Mouse (Mus musculus) heart, adult 8-10 months (tissue): Measurements from ENCODE around the gene Ostf1. TPM values are rescaled to one million over a fixed set of nuclear protein-coding genes. Genes with fewer than 3 reads are reported as not detected.

ENCODE experiments used
- DNase-seq: peaks from one replicate; pipeline ENCODE4 v3.0.0; 2022; ENCODE audit warnings: low spot score
- total RNA-seq, 4 experiments: library from RNA; stranded (reverse); gene quantifications; 2 replicates each; pipeline ENCODE4 v1.2.4; 2022

Gene Ostf1
- 10 to 100 TPM; 30.6 to 37.0 (median 33.3) TPM for total RNA-seq

GRCm38 (mm10) chr19:18631644-18632219, at the start of gene Ostf1, which contains the start of gene Nmrk1:
Gene Ostf1, minus strand, starts transcription at chr19:18631823.
Gene Nmrk1, plus strand, starts transcription at chr19:18631950.
- DNase-seq, result peak; percentile 98

GRCm38 (mm10) chr19:18673116-18673515, 41.5 kb upstream of the Ostf1 start:
- no peak for DNase-seq

- no peak for DNase-seq
Measured at GRCm38 (mm10) chr19:18672498-18672897, 40.9 kb upstream of the Ostf1 start.

- no peak for DNase-seq
Measured at GRCm38 (mm10) chr19:18671056-18671741, 39.6 kb upstream of the Ostf1 start.

GRCm38 (mm10) chr19:18670608-18671007, 39.0 kb upstream of the Ostf1 start, which contains the start of gene Carnmt1:
Gene Carnmt1, plus strand, starts transcription at chr19:18670764.
- DNase-seq, result peak; percentile 98

- DNase-seq, result no peak
Measured at GRCm38 (mm10) chr19:18669551-18669950, 37.9 kb upstream of the Ostf1 start.

- DNase-seq, result no peak
Measured at GRCm38 (mm10) chr19:18666966-18667365, 35.3 kb upstream of the Ostf1 start.

GRCm38 (mm10) chr19:18663904-18664303, 32.3 kb upstream of the Ostf1 start:
- no peak for DNase-seq

GRCm38 (mm10) chr19:18661683-18662082, 30.1 kb upstream of the Ostf1 start:
- no peak for DNase-seq

- no peak for DNase-seq
Measured at GRCm38 (mm10) chr19:18660466-18660865, 28.8 kb upstream of the Ostf1 start.

GRCm38 (mm10) chr19:18659349-18659748, 27.7 kb upstream of the Ostf1 start:
- no peak for DNase-seq

- DNase-seq, result no peak
Measured at GRCm38 (mm10) chr19:18658473-18658872, 26.9 kb upstream of the Ostf1 start.

- DNase-seq, result no peak
Measured at GRCm38 (mm10) chr19:18655999-18656398, 24.4 kb upstream of the Ostf1 start.

- DNase-seq, result no peak
Measured at GRCm38 (mm10) chr19:18654984-18655383, 23.4 kb upstream of the Ostf1 start.

- DNase-seq, result no peak
Measured at GRCm38 (mm10) chr19:18654330-18654729, 22.7 kb upstream of the Ostf1 start.

- no peak for DNase-seq
Measured at GRCm38 (mm10) chr19:18653058-18653457, 21.4 kb upstream of the Ostf1 start.

GRCm38 (mm10) chr19:18652592-18652991, 21.0 kb upstream of the Ostf1 start:
- no peak for DNase-seq

GRCm38 (mm10) chr19:18650473-18650872, 18.9 kb upstream of the Ostf1 start:
- DNase-seq, result no peak

GRCm38 (mm10) chr19:18649955-18650354, 18.3 kb upstream of the Ostf1 start:
- DNase-seq, result no peak

- DNase-seq, result no peak
Measured at GRCm38 (mm10) chr19:18648558-18648945, 16.9 kb upstream of the Ostf1 start.

GRCm38 (mm10) chr19:18647775-18648557, 16.3 kb upstream of the Ostf1 start:
- no peak for DNase-seq

GRCm38 (mm10) chr19:18646853-18647420, 15.3 kb upstream of the Ostf1 start:
- DNase-seq, result no peak
